Mouse (Mus musculus) lung, adult 2 months (tissue): ENCODE results near the gene Cpeb4.

ENCODE experiments used
- CTCF ChIP-seq: fragments of 200-500 bp; IDR thresholded peaks from 2 replicates; pipeline ENCODE4 v1.5.1; 2011; ENCODE audit warnings: mild to moderate bottlenecking, low read length, control low read depth; ENCODE audit not compliant: insufficient read depth
- POLR2A ChIP-seq: fragments of 200-500 bp; IDR thresholded peaks from 2 replicates; pipeline ENCODE4 v1.6.1; 2011; ENCODE audit warnings: low read depth, mild to moderate bottlenecking, control low read depth, low read length, borderline replicate concordance; ENCODE audit errors: extremely low read depth

- no peak for TF ChIP-seq POLR2A
- TF ChIP-seq CTCF = no peak
These were observed 27.2 kb downstream of the Cpeb4 start for GRCm38 (mm10) chr11:31899166-31899565.
